Mouse (Mus musculus): ENCODE results near the gene Gm525. TPM values are rescaled to one million over a fixed set of nuclear protein-coding genes. Genes with fewer than 3 reads are reported as not detected.
A peak's percentile ranks its signal among the peaks of the same experiment; 100 is the strongest.

The Gm525 gene
- polyA plus RNA-seq, 1 experiment from 2014 or later = not detected

GRCm38 (mm10) chr11:89065297-89065696 is 8.3 kb upstream of the Gm525 start:
- Histone ChIP-seq H3K9ac (no peak overlapping the region), H3K4me3 (replicated peaks) (no peak overlapping the region), H3K27me3 (no peaks in the 10 kb centered on the region), H3K27ac (no peak overlapping the region), H3K4me2 (no peak overlapping the region), H3K36me3 (no peaks in the 10 kb centered on the region), H3K9me3 (replicated peaks) (no peaks in the 10 kb centered on the region), H3K4me1 (replicated peaks) (peaks cover 24% of the 10 kb centered on the region)
- ATAC-seq (ENCODE audit: low read depth) = no peak
- DNase-seq = peak; percentile 33
- 84% methylated on average over 3 of the region's 3 CpGs for WGBS (ENCODE audit: insufficient replicate concordance)

- DNase-seq (no peak), ATAC-seq (ENCODE audit: low read depth) (no peak)
- Histone ChIP-seq H3K36me3 (no peaks in the 10 kb centered on the region), H3K4me2 (no peak overlapping the region), H3K4me1 (replicated peaks) (peaks cover 16% of the 10 kb centered on the region), H3K4me3 (replicated peaks) (no peak overlapping the region), H3K9me3 (replicated peaks) (no peaks in the 10 kb centered on the region), H3K27ac (no peak overlapping the region), H3K27me3 (no peaks in the 10 kb centered on the region), H3K9ac (no peak overlapping the region)
- WGBS (ENCODE audit: insufficient replicate concordance) = 66% methylated on average over 6 of the region's 6 CpGs
Observed at GRCm38 (mm10) chr11:89066126-89066525, 7.5 kb upstream of the Gm525 start.

- 83% methylated on average over 1 of the region's 1 CpGs for WGBS (ENCODE audit: insufficient replicate concordance)
- Histone ChIP-seq H3K27ac (no peak within 1 kb of the TSS), H3K4me1 (replicated peaks) (peaks cover 16% of the 10 kb centered on the region), H3K4me3 (replicated peaks) (no peak within 1 kb of the TSS), H3K4me2 (no peak within 1 kb of the TSS), H3K9me3 (replicated peaks) (no peaks in the 10 kb centered on the region), H3K36me3 (no peaks in the 10 kb centered on the region), H3K27me3 (no peaks in the 10 kb centered on the region), H3K9ac (no peak within 1 kb of the TSS)
- DNase-seq = no peak
- no peak for ATAC-seq (ENCODE audit: low read depth)
Observed at GRCm38 (mm10) chr11:89066750-89067149, 6.9 kb upstream of the Gm525 start, which contains the start of gene Dgke. Dgke (minus strand) TSS chr11:89066850.

GRCm38 (mm10) chr11:89067301-89067822 is 6.3 kb upstream of the Gm525 start:
- H3K4me2 ChIP-seq = no peak overlapping the region
- H3K4me3 ChIP-seq (replicated peaks) = no peak overlapping the region
- H3K9me3 ChIP-seq (replicated peaks) = no peaks in the 10 kb centered on the region
- H3K9ac ChIP-seq = no peak overlapping the region
- no peak overlapping the region for H3K27ac ChIP-seq
- DNase-seq (no peak), ATAC-seq (ENCODE audit: low read depth) (no peak)
- WGBS (ENCODE audit: insufficient replicate concordance) = 61% methylated on average over 6 of the region's 6 CpGs
- H3K27me3 ChIP-seq = no peaks in the 10 kb centered on the region
- peaks cover 16% of the 10 kb centered on the region for H3K4me1 ChIP-seq (replicated peaks)
- H3K36me3 ChIP-seq = no peaks in the 10 kb centered on the region

GRCm38 (mm10) chr11:89067871-89068490 is 5.7 kb upstream of the Gm525 start:
- ATAC-seq (ENCODE audit: low read depth) (no peak), DNase-seq (no peak)
- H3K9me3 ChIP-seq (replicated peaks) = no peaks in the 10 kb centered on the region
- no peaks in the 10 kb centered on the region for H3K27me3 ChIP-seq
- no peak overlapping the region for H3K27ac ChIP-seq
- peaks cover 16% of the 10 kb centered on the region for H3K4me1 ChIP-seq (replicated peaks)
- H3K4me2 ChIP-seq = no peak overlapping the region
- no peak overlapping the region for H3K9ac ChIP-seq
- H3K36me3 ChIP-seq = no peaks in the 10 kb centered on the region
- no peak overlapping the region for H3K4me3 ChIP-seq (replicated peaks)
- 51% methylated on average over 11 of the region's 11 CpGs for WGBS (ENCODE audit: insufficient replicate concordance)

- WGBS (ENCODE audit: insufficient replicate concordance) = 81% methylated on average over 14 of the region's 14 CpGs
Observed at GRCm38 (mm10) chr11:89068649-89069048, 5.0 kb upstream of the Gm525 start.

GRCm38 (mm10) chr11:89069303-89069702 is 4.3 kb upstream of the Gm525 start:
- no peak overlapping the region for H3K4me3 ChIP-seq (replicated peaks)

More at GRCm38 (mm10) chr11:89068649-89069048, 5.0 kb upstream of the Gm525 start:
- no peaks in the 10 kb centered on the region for H3K9me3 ChIP-seq (replicated peaks)
- no peaks in the 10 kb centered on the region for H3K36me3 ChIP-seq
- H3K4me1 ChIP-seq (replicated peaks) = peaks cover 13% of the 10 kb centered on the region
- no peak overlapping the region for H3K4me2 ChIP-seq
- H3K27ac ChIP-seq = no peak overlapping the region
- DNase-seq (no peak), ATAC-seq (ENCODE audit: low read depth) (no peak)
- no peak overlapping the region for H3K9ac ChIP-seq
- no peak overlapping the region for H3K4me3 ChIP-seq (replicated peaks)
- H3K27me3 ChIP-seq = no peaks in the 10 kb centered on the region

GRCm38 (mm10) chr11:89071522-89071921 is 2.1 kb upstream of the Gm525 start:
- H3K9me3 ChIP-seq (replicated peaks) = no peaks in the 10 kb centered on the region
- no peak overlapping the region for H3K9ac ChIP-seq
- no peaks in the 10 kb centered on the region for H3K27me3 ChIP-seq
- H3K4me1 ChIP-seq (replicated peaks) = no peaks in the 10 kb centered on the region
- WGBS (ENCODE audit: insufficient replicate concordance) = 62% methylated on average over 5 of the region's 5 CpGs
- DNase-seq (no peak), ATAC-seq (ENCODE audit: low read depth) (no peak)
- no peak overlapping the region for H3K4me3 ChIP-seq (replicated peaks)
- H3K27ac ChIP-seq = no peak overlapping the region
- no peak overlapping the region for H3K4me2 ChIP-seq
- H3K36me3 ChIP-seq = no peaks in the 10 kb centered on the region

More at GRCm38 (mm10) chr11:89069303-89069702, 4.3 kb upstream of the Gm525 start:
- peak; percentile 32 for DNase-seq
- WGBS (ENCODE audit: insufficient replicate concordance) = 11% methylated on average over 6 of the region's 6 CpGs
- Histone ChIP-seq H3K27ac (no peak overlapping the region), H3K4me2 (no peak overlapping the region), H3K9me3 (replicated peaks) (no peaks in the 10 kb centered on the region), H3K27me3 (no peaks in the 10 kb centered on the region), H3K36me3 (no peaks in the 10 kb centered on the region), H3K9ac (no peak overlapping the region), H3K4me1 (replicated peaks) (peaks cover 7% of the 10 kb centered on the region)
- no peak for ATAC-seq (ENCODE audit: low read depth)

- Histone ChIP-seq H3K4me1 (replicated peaks) (no peaks in the 10 kb centered on the region), H3K9ac (no peak overlapping the region), H3K36me3 (no peaks in the 10 kb centered on the region), H3K4me2 (no peak overlapping the region), H3K27ac (no peak overlapping the region), H3K9me3 (replicated peaks) (no peaks in the 10 kb centered on the region), H3K4me3 (replicated peaks) (no peak overlapping the region), H3K27me3 (no peaks in the 10 kb centered on the region)
- ATAC-seq (ENCODE audit: low read depth) = no peak
- no peak for DNase-seq
- WGBS (ENCODE audit: insufficient replicate concordance) = 71% methylated on average over 19 of the region's 19 CpGs
Observed at GRCm38 (mm10) chr11:89074783-89075413, 1.3 kb downstream of the Gm525 start.

GRCm38 (mm10) chr11:89076370-89076821 is 2.8 kb downstream of the Gm525 start:
- DNase-seq (no peak), ATAC-seq (ENCODE audit: low read depth) (no peak)
- Histone ChIP-seq H3K9me3 (replicated peaks) (no peaks in the 10 kb centered on the region), H3K9ac (no peak overlapping the region), H3K4me1 (replicated peaks) (no peaks in the 10 kb centered on the region), H3K27me3 (no peaks in the 10 kb centered on the region), H3K4me3 (replicated peaks) (no peak overlapping the region), H3K4me2 (no peak overlapping the region), H3K36me3 (no peaks in the 10 kb centered on the region), H3K27ac (no peak overlapping the region)
- WGBS (ENCODE audit: insufficient replicate concordance) = 47% methylated on average over 4 of the region's 4 CpGs

GRCm38 (mm10) chr11:89077601-89078000 is 4.0 kb downstream of the Gm525 start:
- no peaks in the 10 kb centered on the region for H3K36me3 ChIP-seq
- H3K27ac ChIP-seq = no peak overlapping the region
- H3K4me1 ChIP-seq (replicated peaks) = no peaks in the 10 kb centered on the region
- no peak overlapping the region for H3K9ac ChIP-seq
- H3K4me3 ChIP-seq (replicated peaks) = no peak overlapping the region
- no peak overlapping the region for H3K4me2 ChIP-seq
- ATAC-seq (ENCODE audit: low read depth) (no peak), DNase-seq (no peak)
- H3K9me3 ChIP-seq (replicated peaks) = no peaks in the 10 kb centered on the region
- no peaks in the 10 kb centered on the region for H3K27me3 ChIP-seq
- 66% methylated on average over 8 of the region's 8 CpGs for WGBS (ENCODE audit: insufficient replicate concordance)

- Histone ChIP-seq H3K27ac (no peak overlapping the region), H3K4me2 (no peak overlapping the region), H3K9ac (no peak overlapping the region), H3K4me3 (replicated peaks) (no peak overlapping the region), H3K4me1 (replicated peaks) (no peaks in the 10 kb centered on the region), H3K36me3 (no peaks in the 10 kb centered on the region), H3K27me3 (no peaks in the 10 kb centered on the region), H3K9me3 (replicated peaks) (no peaks in the 10 kb centered on the region)
- no peak for ATAC-seq (ENCODE audit: low read depth)
- 64% methylated on average over 3 of the region's 3 CpGs for WGBS (ENCODE audit: insufficient replicate concordance)
- DNase-seq = no peak
Observed at GRCm38 (mm10) chr11:89078305-89078704, 4.7 kb downstream of the Gm525 start.

Measured in liver, embryonic 13.5 days (tissue).